Mouse (Mus musculus): ENCODE results near the gene Xpnpep1.

DNA sequence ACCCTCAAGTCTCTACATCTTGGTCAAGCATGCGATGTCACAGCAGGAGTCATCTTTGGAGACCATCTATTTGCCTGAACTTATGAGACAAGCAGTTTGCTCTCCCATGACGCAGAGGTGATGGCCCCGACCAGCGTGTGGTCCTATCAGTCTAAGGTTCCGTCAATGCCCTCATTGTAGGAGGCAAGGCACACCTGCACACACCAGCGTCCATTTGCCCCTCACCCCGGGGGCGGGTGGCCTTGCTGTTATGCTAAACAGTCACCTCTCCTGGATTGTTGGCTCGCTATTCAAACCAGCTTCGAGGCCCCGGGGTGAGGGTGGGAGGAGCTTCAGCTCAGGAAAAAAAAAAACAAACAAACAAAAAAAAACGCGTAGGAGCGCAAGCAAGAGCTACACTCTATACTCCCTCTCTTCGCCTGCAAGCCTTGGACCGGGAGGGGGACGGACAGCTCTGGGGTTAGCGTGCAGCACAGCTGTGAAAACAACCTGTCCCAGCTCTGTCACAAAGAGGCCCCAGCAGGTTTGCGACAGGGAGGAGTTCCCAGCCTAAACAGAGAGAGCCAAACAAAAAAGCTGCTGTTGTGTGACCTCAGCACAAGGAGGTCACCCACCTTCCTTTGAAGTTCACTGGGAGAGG lies 12.1 kb upstream of the Xpnpep1 start:
- TF ChIP-seq CTCF (IDR thresholded peaks at IDR 0.05; ENCODE audit: low read depth, low read length), result no peak
- peak; percentile 96 for TF ChIP-seq EP300 (IDR thresholded peaks at IDR 0.05; ENCODE audit: insufficient read depth, low read depth, low read length)
- no peak for TF ChIP-seq POLR2A (IDR thresholded peaks at IDR 0.05; ENCODE audit: insufficient read depth, low read length)

Data from ES-Bruce4 (cell line).